In the genomic region with DNA sequence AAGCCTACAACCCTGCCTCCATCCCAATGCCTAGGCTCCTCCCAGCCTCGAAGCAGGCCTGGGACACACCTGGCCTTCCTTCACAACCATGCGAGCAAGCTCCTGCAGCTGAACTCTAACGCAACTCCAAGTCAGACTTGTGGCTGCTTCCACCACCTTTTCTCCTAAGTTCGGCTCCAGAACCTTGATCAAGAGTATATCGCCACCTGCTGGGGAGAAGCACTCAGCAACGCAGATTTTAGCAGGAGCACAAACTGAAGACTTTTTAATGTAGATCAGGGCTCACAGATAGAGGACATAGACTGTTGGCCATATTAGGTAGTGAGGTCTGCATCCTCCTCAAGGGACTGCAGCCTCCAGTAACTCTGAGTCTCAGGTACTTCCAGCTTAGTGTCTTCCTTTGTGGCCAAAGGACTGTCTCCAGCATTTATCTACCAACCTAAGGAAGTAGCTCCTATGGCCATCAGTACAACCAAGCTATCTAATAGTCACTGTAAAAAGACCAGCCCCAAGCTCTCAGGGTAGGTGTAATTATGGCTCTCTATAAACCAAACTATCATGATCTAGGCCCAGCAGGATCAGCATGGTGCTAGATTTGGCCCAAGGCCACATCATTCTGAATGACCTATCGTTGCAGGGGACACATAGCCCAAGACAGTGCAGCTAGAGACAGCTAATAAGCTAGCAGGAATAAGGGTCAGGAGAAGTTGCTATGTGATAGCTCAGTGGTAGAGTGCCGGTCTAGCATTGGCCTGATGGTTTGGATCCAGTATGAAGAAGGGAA, we compare ENCODE assay signal across 8 mouse cellular contexts. TPM values are rescaled to one million over a fixed set of nuclear protein-coding genes. Genes with fewer than 3 reads are reported as not detected.
DNase-seq lines count a peak whose midpoint lies in the region; ATAC-seq and TF ChIP-seq lines count a peak whose summit lies in the region.

No protein-coding gene starts in this region.

- H3K27me3 ChIP-seq in forebrain, embryonic 13.5 days = no peaks in the 10 kb centered on the region

- no peaks in the 10 kb centered on the region for H3K9me3 ChIP-seq in ES-E14 (ENCODE audit: control insufficient read depth, insufficient read depth, low read depth, low read length)
- H3K9me3 ChIP-seq in forebrain, embryonic 13.5 days (replicated peaks) = no peaks in the 10 kb centered on the region; the same call in 1 of the 2 replicates

- H3K27ac ChIP-seq in ES-E14 (ENCODE audit: insufficient read depth, low read depth, low read length, poor library complexity, severe bottlenecking) = no peak overlapping the region
- no peak overlapping the region for H3K27ac ChIP-seq in forebrain, embryonic 13.5 days

- in situ Hi-C loops in ES-E14 (cut with MboI; ENCODE audit: low sequenced_read_pairs in 2 of 2, unreplicated experiment in 2 of 2) = loop anchor here in 1 of 2 experiments (10.0 kb wide), 1 partner anchor 482 kb away; no protein-coding TSS in a partner anchor

- H3K4me1 ChIP-seq in ES-E14 (ENCODE audit: control insufficient read depth in 2 of 2, insufficient read depth in 2 of 2, low read length in 2 of 2, poor library complexity in 1 of 2) = no peaks in the 10 kb centered on the region
- H3K4me1 ChIP-seq in forebrain, embryonic 13.5 days = no peaks in the 10 kb centered on the region
- no peaks in the 10 kb centered on the region for H3K4me1 ChIP-seq in lung, adult 2 months (ENCODE audit: control insufficient read depth, insufficient read depth, low read length)

- H3K9ac ChIP-seq in ES-E14 (ENCODE audit: insufficient read depth, low read depth, low read length, poor library complexity, severe bottlenecking) = no peak overlapping the region
- H3K9ac ChIP-seq in forebrain, embryonic 13.5 days = no peak overlapping the region

- no peak overlapping the region for H3K4me2 ChIP-seq in forebrain, embryonic 13.5 days

- no peaks in the 10 kb centered on the region for H3K36me3 ChIP-seq in ES-E14 (ENCODE audit: control insufficient read depth, insufficient read depth, low read length, poor library complexity, severe bottlenecking)
- H3K36me3 ChIP-seq in forebrain, embryonic 13.5 days (ENCODE audit: poor library complexity, severe bottlenecking) = no peaks in the 10 kb centered on the region

- peak; percentile 83 for ATAC-seq in forebrain, embryonic 13.5 days
- peak; percentile 66 for ATAC-seq in neutrophil, adult 5-6 weeks (ENCODE audit: extremely low read depth, insufficient number of reproducible peaks, low FRiP score, poor library complexity, severe bottlenecking)

- H3K4me3 ChIP-seq in ES-E14 (ENCODE audit: insufficient read depth in 1 of 2, low read depth in 1 of 2, low read length in 2 of 2, poor library complexity in 1 of 2, severe bottlenecking in 1 of 2) = no peak overlapping the region
- H3K4me3 ChIP-seq in forebrain, embryonic 13.5 days = no peak overlapping the region
- no peak overlapping the region for H3K4me3 ChIP-seq in lung, adult 2 months (replicated peaks; ENCODE audit: extremely low read depth, low read depth, low read length)

- TF ChIP-seq CTCF in lung, adult 2 months (IDR thresholded peaks at IDR 0.05; ENCODE audit: insufficient read depth, low read length) = peak; percentile 58; the same call in 1 of the 2 replicates

- 27% methylated on average over 8 of the region's 8 CpGs for WGBS in forebrain, embryonic 13.5 days
- WGBS in lung, adult 2 months = 20% methylated on average over 8 of the region's 8 CpGs

- intact Hi-C loops in heart, postnatal 25 days (cut with DNase I) = loop anchor here (1.0 to 5.0 kb wide), 4 partner anchors 32 to 485 kb away; partner anchors contain the start of genes Maml2 and Mtmr2

- no peak for TF ChIP-seq POLR2A in lung, adult 2 months (IDR thresholded peaks at IDR 0.05; ENCODE audit: borderline replicate concordance, extremely low read depth, low read depth, low read length)

- DNase-seq in ES-E14 (ENCODE audit: low read depth, low spot score) = peak; percentile 78
- DNase-seq in c-Kit-positive CD71-positive TER-119-positive erythroid progenitor cells, embryonic 14.5 days (ENCODE audit: low spot score) = peak; percentile 37
- DNase-seq in heart, postnatal 25 days (ENCODE audit: low spot score) = peak; percentile 35
- peak; percentile 89 for DNase-seq in layer of hippocampus, adult 11-12 months (ENCODE audit: low spot score)
- peak; percentile 62 for DNase-seq in lung, adult 2 months
- DNase-seq in testis, postnatal 14 days (ENCODE audit: low spot score) = peak; percentile 36

TF ChIP-seq in ES-E14, 5 proteins besides CTCF, POLR2A, EP300 and RAD21:
- TF ChIP-seq CHD2 (IDR thresholded peaks at IDR 0.05; ENCODE audit: low read depth, low read length) = no peak
- TF ChIP-seq HCFC1 (IDR thresholded peaks at IDR 0.05; ENCODE audit: borderline replicate concordance, insufficient read depth, low read length) = no peak
- no peak for TF ChIP-seq MAFK (IDR thresholded peaks at IDR 0.05; ENCODE audit: insufficient read depth, low read depth, low read length)
- TF ChIP-seq ZNF384 (IDR thresholded peaks at IDR 0.05; ENCODE audit: low read depth, low read length) = no peak
- TF ChIP-seq ZC3H11A (IDR thresholded peaks at IDR 0.05; ENCODE audit: borderline replicate concordance, low read depth, low read length) = peak; percentile 98
TF ChIP-seq in ES-E14: peak in this region for 1.

RNA-seq across cellular contexts. Expression of gene Mtmr2, which starts 31.7 kb away (rescaled TPM):
- total RNA-seq in ES-E14 (2012; rRNA removed) = 36.8 and 45.3 TPM in 2 replicates
- 64.1 and 69.3 TPM in 2 replicates for polyA plus RNA-seq in forebrain, embryonic 13.5 days (2015; fragmentation: Nextera tagmentation; extraction: Ambion mirVana)
- total RNA-seq in heart, postnatal 25 days (2021) = 10 to 100 TPM; 23.3 to 25.3 TPM
- 28.8 and 52.2 TPM in 2 replicates for polyA plus RNA-seq in lung, adult 2 months (2012; rRNA removed)
- 43.5 and 49.4 TPM in 2 replicates for total RNA-seq in neutrophil, adult 5-6 weeks (2017)

Comparison
In these comparisons a context has a peak if more than half of its experiments do, and no peak if none do; other contexts are left out.
1. DNase-seq: peak in every context shown above with its lines; median percentile 89 in layer of hippocampus, adult 11-12 months; 78 in ES-E14; 62 in lung, adult 2 months; 37 in c-Kit-positive CD71-positive TER-119-positive erythroid progenitor cells, embryonic 14.5 days; 36 in testis, postnatal 14 days; 35 in heart, postnatal 25 days.